Mouse (Mus musculus) lung, postnatal 0 days (tissue): Measurements from ENCODE around the gene Lama1. TPM values are rescaled to one million over a fixed set of nuclear protein-coding genes. Genes with fewer than 3 reads are reported as not detected.
"Not testable (repeated sequence)": the region's sequence is repeated elsewhere in the genome, so short reads cannot be mapped to it uniquely, and the experiment has no call there.

Experiments
- ATAC-seq: fragments of 200-750 bp; cut with Nextera tagmentation; 2 replicates; pipeline ENCODE4 v1.8.0; 2017; ENCODE audit warnings: moderate library complexity
- DNase-seq: peaks from one replicate; pipeline ENCODE4 v3.0.0-alpha.2; 2016; ENCODE audit warnings: low spot score
- H3K27ac ChIP-seq: fragments of 300-500 bp; sonication (generic); 2 replicates; pipeline ENCODE4 v1.5.1; 2014; ENCODE audit warnings: antibody characterized with exemption, mild to moderate bottlenecking, low read length, mixed read lengths
- H3K27me3 ChIP-seq: fragments of 300-500 bp; sonication (generic); replicated peaks from 2 replicates; pipeline ENCODE4 v1.6.1; 2014; ENCODE audit warnings: low read length, mixed read lengths; ENCODE audit not compliant: insufficient read depth
- H3K36me3 ChIP-seq: fragments of 300-500 bp; sonication (generic); 2 replicates; pipeline ENCODE4 v1.6.1; 2014; ENCODE audit warnings: low read length, mixed read lengths; ENCODE audit not compliant: insufficient read depth
- H3K4me1 ChIP-seq: fragments of 300-500 bp; sonication (generic); 2 replicates; pipeline ENCODE4 v1.6.1; 2014; ENCODE audit warnings: antibody characterized with exemption, low read depth, low read length, mixed read lengths; ENCODE audit not compliant: insufficient read depth
- H3K4me2 ChIP-seq: fragments of 300-500 bp; sonication (generic); replicated peaks from 2 replicates; pipeline ENCODE4 v1.6.1; 2014; ENCODE audit warnings: low read depth, mild to moderate bottlenecking, low read length, moderate library complexity, mixed read lengths
- H3K4me3 ChIP-seq: fragments of 300-500 bp; sonication (generic); 2 replicates; pipeline ENCODE4 v1.5.1; 2014; ENCODE audit warnings: low read depth, low read length
- H3K9ac ChIP-seq: fragments of 300-500 bp; sonication (generic); replicated peaks from 2 replicates; pipeline ENCODE4 v1.6.1; 2014; ENCODE audit warnings: low read depth, mild to moderate bottlenecking
- H3K9me3 ChIP-seq: fragments of 300-500 bp; sonication (generic); 2 replicates; pipeline ENCODE4 v1.6.1; 2016; ENCODE audit warnings: low read length, mixed read lengths
- CTCF ChIP-seq: IDR thresholded peaks from 2 replicates; pipeline ENCODE4 v1.5.1; 2016; ENCODE audit warnings: antibody characterized with exemption, mild to moderate bottlenecking
- EP300 ChIP-seq: IDR thresholded peaks from 2 replicates; pipeline ENCODE4 v1.6.1; 2016; ENCODE audit warnings: antibody characterized with exemption, mild to moderate bottlenecking, control low read depth
- WGBS: fragments of 180-500 bp; shearing (Covaris S2); extraction: QIAGEN DNeasy Blood & Tissue Kit; methylation state at CpG from one replicate; pipeline ENCODE4 v1.1.7; 2014; 5-methylcytosine and 5-hydroxymethylcytosine counted together
- polyA plus RNA-seq: library from polyadenylated mRNA; unstranded; fragments of >200 nt; fragmentation: Nextera tagmentation; extraction: Ambion mirVana; gene quantifications from 2 replicates; pipeline ENCODE4 v1.2.1, GENCODE M21; 2015

Lama1 gene
- polyA plus RNA-seq, 1 experiment from 2014 or later, result 0.80 TPM

- no peak overlapping the region for H3K9ac ChIP-seq
- no peaks in the 10 kb centered on the region for H3K36me3 ChIP-seq
- no peak overlapping the region for H3K4me2 ChIP-seq
- WGBS, result 43% methylated on average over 6 of the region's 6 CpGs
- DNase-seq, result no peak
- H3K27ac ChIP-seq, result no peak overlapping the region
- no peak for ATAC-seq
- H3K4me3 ChIP-seq, result no peak overlapping the region
- no peaks in the 10 kb centered on the region for H3K9me3 ChIP-seq
- H3K27me3 ChIP-seq, result no peaks in the 10 kb centered on the region
- no peak for TF ChIP-seq EP300
- no peak for TF ChIP-seq CTCF
- no peaks in the 10 kb centered on the region for H3K4me1 ChIP-seq
Observed at GRCm38 (mm10) chr17:67735722-67736121, 38.7 kb downstream of the Lama1 start.

DNA sequence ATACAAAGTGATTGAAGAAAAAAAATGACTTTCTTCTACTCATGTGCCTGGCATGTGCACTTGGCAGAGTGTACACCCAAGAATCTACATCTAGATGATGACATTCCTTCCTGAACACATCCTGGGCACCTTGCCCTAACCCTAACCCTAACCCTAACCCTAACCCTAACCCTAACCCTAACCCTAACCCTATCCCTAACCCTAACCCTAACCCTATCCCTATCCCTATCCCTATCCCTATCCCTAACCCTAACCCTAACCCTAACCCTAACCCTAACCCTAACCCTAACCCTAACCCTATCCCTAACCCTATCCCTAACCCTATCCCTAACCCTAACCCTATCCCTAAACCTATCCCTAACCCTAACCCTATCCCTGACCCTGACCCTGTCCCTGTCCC is 44.2 kb downstream of the Lama1 start:
- H3K4me1 ChIP-seq, H3K36me3 ChIP-seq, H3K4me2 ChIP-seq, H3K4me3 ChIP-seq, H3K27me3 ChIP-seq, ATAC-seq, DNase-seq, H3K9ac ChIP-seq, H3K27ac ChIP-seq, H3K9me3 ChIP-seq: not testable (repeated sequence)

- H3K4me2 ChIP-seq, result no peak overlapping the region
- no peak for TF ChIP-seq CTCF
- TF ChIP-seq EP300, result no peak
Observed at GRCm38 (mm10) chr17:67764167-67764871, 67.3 kb downstream of the Lama1 start.

DNA sequence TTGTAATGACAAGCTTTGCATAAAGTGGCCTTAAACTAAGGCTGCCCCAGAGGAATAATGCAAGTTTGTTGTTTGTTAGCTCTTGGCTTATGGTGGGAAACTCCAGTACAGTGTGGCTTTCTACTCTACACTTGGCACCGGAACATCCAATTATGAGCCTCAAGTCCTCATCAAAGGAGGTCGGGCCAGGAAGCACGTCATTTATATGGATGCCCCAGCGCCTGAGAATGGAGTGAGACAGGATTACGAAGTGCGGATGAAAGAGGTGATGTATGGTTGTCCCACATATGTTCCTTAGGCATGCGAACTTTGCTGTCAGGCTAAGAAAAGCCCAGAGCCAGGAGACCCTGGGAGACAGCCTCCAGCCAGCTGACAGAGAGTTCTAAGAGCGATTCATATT is 76.5 kb downstream of the Lama1 start:
- ATAC-seq, result 0 out of 2 replicates have a peak, but pooled peaks have one; percentile 12
- WGBS, result 59% methylated on average over 8 of the region's 8 CpGs
- DNase-seq, result peak; percentile 14
- no peak overlapping the region for H3K4me2 ChIP-seq
- TF ChIP-seq EP300 (no peak), CTCF (no peak)
- no peaks in the 10 kb centered on the region for H3K4me1 ChIP-seq
- H3K9me3 ChIP-seq, result no peaks in the 10 kb centered on the region
- H3K27ac ChIP-seq, result no peak overlapping the region
- H3K36me3 ChIP-seq, result no peaks in the 10 kb centered on the region
- no peak overlapping the region for H3K4me3 ChIP-seq
- H3K27me3 ChIP-seq, result no peaks in the 10 kb centered on the region
- no peak overlapping the region for H3K9ac ChIP-seq

More at GRCm38 (mm10) chr17:67764167-67764871, 67.3 kb downstream of the Lama1 start:
- Histone ChIP-seq H3K27ac (no peak overlapping the region), H3K36me3 (no peaks in the 10 kb centered on the region), H3K9ac (no peak overlapping the region), H3K9me3 (no peaks in the 10 kb centered on the region), H3K4me3 (no peak overlapping the region), H3K4me1 (no peaks in the 10 kb centered on the region), H3K27me3 (no peaks in the 10 kb centered on the region)
- ATAC-seq (no peak), DNase-seq (no peak)
- 83% methylated on average over 9 of the region's 9 CpGs for WGBS

DNA sequence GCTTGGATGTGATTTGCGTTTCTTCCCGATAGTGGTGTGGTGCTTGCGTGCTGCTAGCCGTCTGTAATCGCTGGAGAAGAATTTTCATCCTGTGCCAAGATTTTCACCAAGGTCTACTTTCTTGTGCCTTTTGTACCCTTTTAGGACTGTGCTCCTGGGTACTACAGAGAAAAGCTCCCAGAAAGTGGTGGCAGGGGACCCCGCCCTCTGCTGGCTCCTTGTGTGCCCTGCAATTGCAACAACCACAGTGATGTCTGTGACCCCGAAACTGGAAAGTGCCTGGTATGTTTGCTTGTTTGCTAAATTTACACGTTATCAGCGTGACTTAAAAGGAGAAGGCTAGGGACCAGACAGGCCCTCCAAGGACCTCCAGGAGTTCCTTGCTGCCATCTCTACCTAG is 79.7 kb downstream of the Lama1 start:
- H3K4me2 ChIP-seq, result no peak overlapping the region
- WGBS, result 62% methylated on average over 9 of the region's 9 CpGs
- no peaks in the 10 kb centered on the region for H3K4me1 ChIP-seq
- H3K27ac ChIP-seq, result no peak overlapping the region
- TF ChIP-seq EP300 (no peak), CTCF (peak; percentile 67)
- no peak overlapping the region for H3K4me3 ChIP-seq
- no peaks in the 10 kb centered on the region for H3K36me3 ChIP-seq
- no peaks in the 10 kb centered on the region for H3K27me3 ChIP-seq
- no peaks in the 10 kb centered on the region for H3K9me3 ChIP-seq
- no peak overlapping the region for H3K9ac ChIP-seq
- DNase-seq (no peak), ATAC-seq (no peak)

DNA sequence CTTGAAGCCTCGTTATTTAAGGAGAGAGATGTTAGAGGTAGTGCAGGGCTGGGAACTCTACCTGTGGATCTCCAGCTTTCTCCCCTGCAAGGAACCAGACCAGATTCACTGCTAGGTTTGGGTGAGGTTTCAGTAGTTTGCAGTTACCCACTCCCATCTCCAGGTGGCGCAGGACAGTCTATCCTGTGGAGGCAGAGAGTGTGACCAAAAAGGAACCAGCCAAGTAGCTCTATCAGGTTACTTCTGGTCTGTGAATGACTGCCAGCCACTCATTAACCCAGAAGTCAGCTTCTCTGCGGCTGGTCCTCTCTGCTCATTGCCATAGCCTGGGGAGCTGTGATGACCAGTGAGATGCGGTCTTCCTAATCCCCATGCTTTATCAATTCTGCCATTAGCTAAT is 82.8 kb downstream of the Lama1 start:
- 50% methylated on average over 4 of the region's 4 CpGs for WGBS
- Histone ChIP-seq H3K4me2 (no peak overlapping the region), H3K27ac (no peak overlapping the region), H3K36me3 (no peaks in the 10 kb centered on the region), H3K4me3 (no peak overlapping the region), H3K27me3 (no peaks in the 10 kb centered on the region), H3K9ac (no peak overlapping the region), H3K9me3 (no peaks in the 10 kb centered on the region), H3K4me1 (no peaks in the 10 kb centered on the region)
- ATAC-seq (peak; percentile 57), DNase-seq (peak; percentile 66)
- TF ChIP-seq EP300 (no peak), CTCF (peak; percentile 80)

DNA sequence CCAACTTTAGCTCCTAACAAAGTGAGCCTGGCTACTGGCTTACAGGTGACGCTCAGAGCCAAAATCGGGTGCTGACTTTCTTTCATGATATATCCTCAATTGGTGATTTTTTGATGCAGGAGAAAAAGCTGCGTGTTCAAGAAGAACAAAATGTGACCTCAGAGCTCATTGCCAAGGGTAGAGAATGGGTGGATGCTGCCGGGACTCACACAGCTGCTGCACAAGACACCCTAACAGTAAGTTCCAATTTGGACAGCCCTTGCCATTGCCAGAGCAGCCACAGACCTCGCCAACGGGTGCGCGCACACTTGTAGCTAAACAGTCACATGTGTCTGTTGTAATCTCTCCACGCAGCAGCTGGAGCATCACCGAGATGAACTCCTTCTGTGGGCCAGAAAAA is 94.0 kb downstream of the Lama1 start:
- H3K36me3 ChIP-seq, result no peaks in the 10 kb centered on the region
- no peaks in the 10 kb centered on the region for H3K9me3 ChIP-seq
- no peaks in the 10 kb centered on the region for H3K4me1 ChIP-seq
- DNase-seq, result no peak
- 92% methylated on average over 10 of the region's 10 CpGs for WGBS
- ATAC-seq, result no peak
- no peak overlapping the region for H3K27ac ChIP-seq
- H3K4me3 ChIP-seq, result no peak overlapping the region
- no peaks in the 10 kb centered on the region for H3K27me3 ChIP-seq
- no peak for TF ChIP-seq EP300
- TF ChIP-seq CTCF, result no peak
- H3K4me2 ChIP-seq, result no peak overlapping the region
- H3K9ac ChIP-seq, result no peak overlapping the region
